Comparison of ENCODE assay signal across 15 mouse cellular contexts in genomic region chr3:59101218-59101986, GRCm38 (mm10). TPM values are rescaled to one million over a fixed set of nuclear protein-coding genes. Genes with fewer than 3 reads are reported as not detected.
DNase-seq lines count a peak whose midpoint lies in the region; ATAC-seq and TF ChIP-seq lines count a peak whose summit lies in the region.
"Had no signal": no experiment of that assay in that cellular context is flagged by ENCODE, and none has a peak within 500 bp of the region (broad histone marks: within the 10 kb centered on the region; RNA-seq: fewer than 3 reads in every experiment).

Gene Gpr171, minus strand, starts transcription at chr3:59101821.

- 0 out of 2 replicates have a peak, but pooled peaks have one; percentile 9 for TF ChIP-seq POLR2A in small intestine, adult 2 months (IDR thresholded peaks at IDR 0.05; ENCODE audit: low read depth, low read length)
- TF ChIP-seq POLR2A in kidney, adult 2 months (IDR thresholded peaks at IDR 0.05; ENCODE audit: low read depth, low read length): no peak

- H3K4me2 ChIP-seq in heart, embryonic 12.5 days: no peak within 1 kb of the TSS
- H3K4me2 ChIP-seq: neural tube, embryonic 15.5 days had no signal

- H3K4me3 ChIP-seq in heart, embryonic 12.5 days: no peak within 1 kb of the TSS
- H3K4me3 ChIP-seq in small intestine, adult 2 months (ENCODE audit: low read depth, low read length): peak within 1 kb of the TSS; percentile 58
- no peak within 1 kb of the TSS for H3K4me3 ChIP-seq in kidney, adult 2 months (ENCODE audit: insufficient read depth, low read depth, low read length)
- H3K4me3 ChIP-seq: neural tube, embryonic 15.5 days had no signal

- no peak for TF ChIP-seq CTCF in small intestine, adult 2 months (IDR thresholded peaks at IDR 0.05; ENCODE audit: extremely low read depth, insufficient read length, insufficient replicate concordance, low read depth, low read length)
- TF ChIP-seq CTCF in kidney, adult 2 months (conservative IDR thresholded peaks at IDR 0.05; ENCODE audit: insufficient read depth, insufficient read length, low read depth, low read length): no peak

- H3K36me3 ChIP-seq in heart, embryonic 12.5 days: no peaks in the 10 kb centered on the region
- H3K36me3 ChIP-seq in small intestine, adult 2 months (ENCODE audit: control insufficient read depth, insufficient read depth, low read length): no peaks in the 10 kb centered on the region
- no peaks in the 10 kb centered on the region for H3K36me3 ChIP-seq in kidney, adult 2 months (ENCODE audit: control insufficient read depth, insufficient read depth, low read length)

- H3K9ac ChIP-seq in heart, embryonic 12.5 days: no peak within 1 kb of the TSS
- H3K9ac ChIP-seq: neural tube, embryonic 15.5 days had no signal

- ATAC-seq in heart, embryonic 12.5 days (ENCODE audit: insufficient number of reproducible peaks, low FRiP score): no peak
- ATAC-seq in CD4-positive, CD25-positive, alpha-beta regulatory T cell, adult 4 months: peak; percentile 87
- ATAC-seq: midbrain, embryonic 16.5 days had no signal

- DNase-seq in heart, adult 11 months: peak; percentile 36
- peak; percentile 89 for DNase-seq in induced T-regulatory cell, adult 2 months (ENCODE audit: low read depth)
- no peak for DNase-seq in kidney, adult 11 months
- no peak for DNase-seq in kidney, adult 2 months
- DNase-seq in layer of hippocampus, adult 9-11 months: no peak
- DNase-seq: gastrocnemius, postnatal 36 days; heart, postnatal 10 days; kidney, postnatal 10 days; layer of hippocampus, postnatal 36 days; lung, postnatal 14 days had no signal

- WGBS in heart, embryonic 12.5 days: 73% methylated on average over 6 of the region's 6 CpGs
- WGBS in small intestine, adult 2 months: 71% methylated on average over 6 of the region's 6 CpGs
- WGBS in kidney, adult 2 months: 65% methylated on average over 6 of the region's 6 CpGs

- H3K27ac ChIP-seq in heart, embryonic 12.5 days (ENCODE audit: poor library complexity, severe bottlenecking): no peak within 1 kb of the TSS
- peak within 1 kb of the TSS; percentile 92 for H3K27ac ChIP-seq in small intestine, adult 2 months (ENCODE audit: insufficient read depth, low read depth, low read length)
- H3K27ac ChIP-seq in kidney, adult 2 months (ENCODE audit: insufficient read depth, low read depth, low read length): no peak within 1 kb of the TSS
- H3K27ac ChIP-seq: neural tube, embryonic 15.5 days had no signal

- peaks cover 23% of the 10 kb centered on the region for H3K4me1 ChIP-seq in heart, embryonic 12.5 days (replicated peaks)
- H3K4me1 ChIP-seq in small intestine, adult 2 months (ENCODE audit: control insufficient read depth, insufficient read depth, insufficient read length, low read length): no peaks in the 10 kb centered on the region
- no peaks in the 10 kb centered on the region for H3K4me1 ChIP-seq in kidney, adult 2 months (ENCODE audit: control insufficient read depth, insufficient read depth, low read length)
- H3K4me1 ChIP-seq: neural tube, embryonic 15.5 days had no signal

- H3K9me3 ChIP-seq in heart, embryonic 12.5 days (replicated peaks): no peaks in the 10 kb centered on the region
- H3K9me3 ChIP-seq: neural tube, embryonic 15.5 days had no signal

- H3K27me3 ChIP-seq in heart, embryonic 12.5 days (replicated peaks): no peaks in the 10 kb centered on the region
- H3K27me3 ChIP-seq in small intestine, adult 2 months (ENCODE audit: control insufficient read depth, insufficient read depth, low read length): no peaks in the 10 kb centered on the region
- no peaks in the 10 kb centered on the region for H3K27me3 ChIP-seq in kidney, adult 2 months (replicated peaks; ENCODE audit: control insufficient read depth, insufficient read depth, low read length)
- H3K27me3 ChIP-seq: neural tube, embryonic 15.5 days had no signal

RNA-seq across cellular contexts. Expression of gene Gpr171, which starts in this region (rescaled TPM):
- polyA plus RNA-seq in heart, embryonic 12.5 days (2016; fragmentation: Nextera tagmentation; extraction: Ambion mirVana): 1.6 TPM in 2 replicates
- 10 to 100 TPM; 37.2 to 38.7 TPM for polyA plus RNA-seq in CD4-positive, CD25-positive, alpha-beta regulatory T cell, adult 4 months (2017; shearing (Covaris generic))
- 0.32 and 0.49 TPM in 2 replicates for polyA plus RNA-seq in small intestine, adult 2 months (2012; rRNA removed)
- polyA plus RNA-seq in kidney, adult 2 months (2012; rRNA removed): 0.19 and 0.38 TPM in 2 replicates

Comparison
In these comparisons a context has a peak if more than half of its experiments do, and no peak if none do; other contexts are left out.
1. RNA of gene Gpr171 (polyA plus RNA-seq): 37.2 to 38.7 TPM in CD4-positive, CD25-positive, alpha-beta regulatory T cell, adult 4 months; 1.6 TPM in heart, embryonic 12.5 days, 0.32 to 0.49 TPM in small intestine, adult 2 months and 0.19 to 0.38 TPM in kidney, adult 2 months; every median in the first group is over 10 times any median in the second.
2. DNase-seq: peak in heart, adult 11 months (single experiment) and induced T-regulatory cell, adult 2 months (single experiment); none in kidney, adult 11 months (single experiment), kidney, adult 2 months (single experiment) and layer of hippocampus, adult 9-11 months (single experiment).